Mouse (Mus musculus) thymus, postnatal 4 days (tissue): Measurements from ENCODE around the gene Zdhhc20.

ENCODE experiments used
- DNase-seq: peaks from one replicate; pipeline ENCODE4 v3.0.0; 2021

Zdhhc20 gene

GRCm38 (mm10) chr14:57820839-57821238, 69.2 kb downstream of the Zdhhc20 start:
- DNase-seq: no peak

GRCm38 (mm10) chr14:57811844-57812243, 78.2 kb downstream of the Zdhhc20 start:
- no peak for DNase-seq

DNA sequence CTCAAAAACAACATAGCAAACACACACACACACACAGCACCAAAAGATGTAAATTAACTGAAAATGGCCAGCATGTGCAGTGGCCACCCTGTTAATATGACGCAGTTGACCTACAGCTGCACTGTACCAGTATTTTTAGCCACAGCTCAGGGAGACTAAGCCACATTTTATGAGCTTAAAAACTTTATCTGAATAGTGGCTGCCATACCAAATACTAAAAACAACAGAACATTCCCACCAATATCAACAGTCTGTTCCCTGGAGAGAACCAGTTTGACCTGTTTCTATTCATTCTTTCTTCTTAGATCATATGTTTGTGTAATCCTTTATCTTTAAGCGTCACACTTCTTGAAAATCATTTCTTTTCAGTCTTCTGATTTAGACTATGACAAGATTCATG, 79.2 kb downstream of the Zdhhc20 start:
- DNase-seq: no peak

- DNase-seq: peak; percentile 57
Measured at GRCm38 (mm10) chr14:57808558-57808957, 81.5 kb downstream of the Zdhhc20 start.

DNA sequence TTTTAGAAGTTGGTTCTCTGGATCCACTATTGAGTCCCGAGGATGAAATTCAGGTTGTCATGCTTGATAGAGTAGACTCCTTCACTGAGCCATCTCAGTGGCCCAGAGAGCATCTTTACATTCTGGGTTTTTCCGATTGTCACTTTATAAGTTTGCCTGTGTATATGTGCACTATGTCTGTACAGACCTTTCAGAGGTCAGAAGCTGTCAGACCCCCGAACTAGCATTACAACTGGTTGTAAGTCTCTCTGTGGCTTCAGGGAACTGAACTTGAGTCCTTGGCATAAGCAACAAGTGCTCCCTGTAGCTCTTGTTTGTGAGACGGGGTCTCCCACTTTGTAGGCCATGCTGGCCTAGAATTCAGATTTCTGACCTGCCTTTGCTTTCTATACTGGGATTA, 86.3 kb downstream of the Zdhhc20 start:
- no peak for DNase-seq

- peak; percentile 97 for DNase-seq
Measured at GRCm38 (mm10) chr14:57797991-57798931, 91.8 kb downstream of the Zdhhc20 start, which contains the start of gene Sap18. Gene Sap18, plus strand, starts transcription at chr14:57798180.

DNA sequence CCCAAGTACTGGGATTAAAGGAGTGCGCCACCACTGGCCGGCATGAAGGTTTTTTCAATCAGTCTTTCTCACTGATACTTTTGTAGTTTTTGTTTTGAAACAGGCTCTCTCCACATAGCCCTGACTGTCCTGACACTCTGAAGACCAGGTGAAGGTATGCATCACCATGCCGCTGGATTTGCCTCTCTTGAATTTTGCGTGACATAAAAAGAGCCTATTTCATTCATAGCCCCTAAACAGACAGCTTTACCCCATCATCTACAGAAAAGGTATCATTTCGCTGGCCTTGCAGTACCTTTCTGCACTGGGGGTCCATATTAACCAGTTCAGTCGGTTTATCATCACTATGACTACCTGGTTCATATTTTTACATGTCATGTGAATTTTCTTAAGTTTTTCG, 92.5 kb downstream of the Zdhhc20 start:
- peak; percentile 35 for DNase-seq

- DNase-seq: no peak
Measured at GRCm38 (mm10) chr14:57791171-57791570, 98.9 kb downstream of the Zdhhc20 start.

DNA sequence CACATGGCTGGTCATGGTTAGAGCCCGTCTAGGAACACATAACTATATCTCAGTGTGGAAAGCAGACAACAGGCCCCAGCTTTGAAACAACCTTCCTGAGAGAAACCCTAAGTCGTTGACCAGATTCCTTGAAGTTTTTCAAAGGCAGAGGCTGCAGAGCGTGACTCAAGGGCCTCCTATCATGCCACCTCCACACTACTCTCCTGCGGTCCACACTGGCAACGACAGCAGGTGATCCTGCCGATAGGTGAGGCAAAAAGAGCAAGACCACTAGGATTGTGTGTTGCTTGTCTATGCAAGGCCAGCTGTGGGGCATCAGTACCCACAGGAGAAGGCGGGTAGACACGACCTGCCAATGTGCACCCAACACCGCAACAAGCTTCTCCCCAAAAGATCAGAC, 100.3 kb downstream of the Zdhhc20 start:
- no peak for DNase-seq

- DNase-seq: no peak
Measured at GRCm38 (mm10) chr14:57789311-57789710, 100.8 kb downstream of the Zdhhc20 start.

DNA sequence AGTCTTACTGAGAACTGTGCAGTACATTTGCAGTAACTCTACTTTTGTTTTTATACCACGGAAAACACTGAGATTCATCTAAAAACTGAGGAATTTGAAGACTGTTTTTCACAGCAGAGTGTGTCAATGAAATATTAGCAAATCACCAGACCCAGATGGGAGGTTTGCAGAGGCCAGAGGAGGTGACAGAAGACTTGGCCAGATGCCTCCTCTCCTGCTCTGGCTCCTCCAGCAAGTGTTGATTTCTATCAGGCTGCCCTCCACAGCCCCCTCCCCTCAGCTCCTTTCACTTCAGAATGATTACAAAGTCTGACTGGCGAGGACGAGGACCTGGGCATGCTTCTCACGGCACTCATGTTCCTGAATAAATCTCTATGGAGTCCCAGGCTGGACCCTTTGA, 102.7 kb downstream of the Zdhhc20 start:
- DNase-seq: no peak
